Mouse (Mus musculus): ENCODE data around the gene Itgav.

Gene Itgav

DNA sequence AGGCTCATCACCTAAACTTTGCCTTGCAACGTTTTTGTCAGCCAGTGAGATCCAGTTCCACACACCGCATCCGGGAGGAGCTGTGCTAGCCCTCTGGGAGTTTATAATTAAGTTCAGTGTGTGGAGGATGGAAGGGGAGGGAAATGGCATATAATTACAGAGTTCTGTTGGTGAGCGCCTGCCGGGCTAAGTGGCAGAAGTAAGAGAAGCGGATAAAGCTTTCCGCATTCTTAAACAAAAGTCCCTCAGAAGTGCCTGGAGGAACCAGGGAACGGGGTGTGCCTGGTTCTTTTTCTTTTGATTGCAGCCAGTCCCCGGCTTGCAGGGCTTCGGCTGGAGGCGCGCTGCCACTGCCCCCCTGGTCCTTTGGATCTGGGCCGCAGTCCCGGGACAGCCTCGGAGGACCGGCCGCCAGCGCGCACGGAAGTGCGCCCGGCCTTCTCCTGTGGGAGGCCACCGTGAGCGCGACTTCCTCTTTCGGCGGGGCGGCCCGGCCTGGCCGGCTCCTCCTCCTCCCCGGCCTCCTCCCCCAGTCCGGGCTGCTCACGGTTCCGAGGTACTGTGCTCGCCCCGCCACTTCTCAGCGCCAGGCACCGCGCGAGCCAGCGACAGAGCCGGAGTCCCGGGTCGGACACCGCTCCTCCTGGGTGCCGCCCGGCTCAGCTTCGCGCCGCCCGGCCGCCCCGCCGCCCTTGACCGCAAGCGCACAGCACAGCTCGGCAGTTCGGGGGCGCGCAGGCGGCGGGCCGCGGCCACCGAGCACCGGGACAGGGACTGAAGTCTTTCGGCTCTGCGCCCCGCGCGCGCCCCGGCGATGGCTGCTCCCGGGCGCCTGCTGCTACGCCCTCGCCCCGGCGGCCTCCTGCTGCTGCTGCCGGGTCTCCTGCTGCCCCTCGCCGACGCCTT, at the start of gene Itgav:
Gene Itgav (plus strand): TSS at position 477 of the 906 bp plus-strand sequence.
- DNase-seq (ENCODE audit: low read depth in 2 of 2, low spot score in 2 of 2), result peak; percentile 75 to 79

DNA sequence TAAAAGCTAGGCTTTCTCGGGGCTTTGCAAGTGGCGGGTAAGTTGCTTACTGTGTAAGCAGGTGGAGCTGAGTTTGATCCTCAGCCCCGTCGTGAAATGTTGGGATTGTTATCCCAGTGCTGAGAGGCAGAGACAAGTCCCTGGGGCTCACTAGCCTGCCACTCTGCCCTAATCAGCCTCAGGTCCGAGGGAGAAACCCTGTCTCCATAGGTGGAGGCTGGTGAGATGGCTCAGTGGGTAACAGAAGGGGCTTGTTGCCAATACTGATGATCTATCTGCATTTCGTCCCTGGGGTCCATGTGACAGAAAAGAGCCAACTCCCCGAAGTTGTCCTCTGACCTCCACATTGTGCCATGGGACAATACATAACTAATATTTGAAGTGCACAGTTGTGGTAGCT, 49.8 kb upstream of the Itgav start:
- DNase-seq (ENCODE audit: low read depth in 2 of 2, low spot score in 2 of 2), result no peak

DNA sequence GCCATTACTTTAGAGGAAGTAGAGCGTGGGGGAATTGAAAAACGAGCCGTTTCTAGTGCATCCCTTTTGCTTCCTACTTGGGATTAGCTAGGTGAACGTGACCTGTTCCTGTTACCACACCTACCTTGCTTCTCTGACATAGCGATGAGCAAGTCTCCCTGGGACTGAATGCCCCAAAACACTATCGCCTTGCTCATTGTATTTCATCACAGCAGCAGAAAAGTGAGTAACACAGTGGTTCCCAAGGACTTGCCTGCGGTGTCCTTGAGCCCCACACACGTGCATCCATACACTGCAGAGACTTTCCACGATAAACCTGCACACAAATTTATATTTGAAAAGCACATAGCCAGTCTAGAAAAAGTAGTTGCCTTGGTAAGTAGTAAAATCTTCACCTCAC, 49.3 kb upstream of the Itgav start:
- no peak for DNase-seq (ENCODE audit: low read depth in 2 of 2, low spot score in 2 of 2)

- DNase-seq (ENCODE audit: low read depth in 2 of 2, low spot score in 2 of 2), result no peak
Measured at GRCm38 (mm10) chr2:83675681-83676080, 48.5 kb upstream of the Itgav start.

DNA sequence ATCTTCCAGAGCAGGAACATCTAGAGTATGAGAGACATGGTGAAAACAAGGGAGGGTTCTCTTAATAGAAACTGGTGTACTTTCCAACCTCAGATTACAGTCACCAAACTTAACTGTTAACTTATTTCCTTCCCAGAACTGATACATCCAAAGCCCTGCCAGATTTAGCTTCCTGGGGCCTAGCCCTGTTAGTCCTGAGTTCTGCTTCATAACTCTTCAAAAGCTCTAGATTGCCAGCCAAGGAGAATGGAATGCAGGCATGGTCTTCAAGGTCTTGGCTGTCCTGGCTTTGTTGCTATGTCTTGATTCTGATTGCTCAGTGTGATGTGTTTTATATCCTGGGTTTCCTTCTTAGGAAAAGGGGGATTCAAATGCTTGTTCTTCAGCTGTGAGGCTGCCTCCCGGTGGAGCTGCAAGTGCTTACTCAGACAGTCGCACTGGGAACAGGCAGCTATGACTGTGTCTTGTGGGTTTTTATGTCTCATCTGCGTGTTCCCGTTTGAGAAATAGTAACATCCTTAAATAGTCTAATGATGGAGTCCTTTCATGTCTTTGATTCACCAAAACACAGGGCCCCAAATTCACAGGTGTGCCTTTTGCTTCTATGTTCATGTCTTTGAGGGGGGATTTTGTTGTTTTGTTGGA, 47.8 kb upstream of the Itgav start:
- no peak for DNase-seq (ENCODE audit: low read depth in 2 of 2, low spot score in 2 of 2)

DNA sequence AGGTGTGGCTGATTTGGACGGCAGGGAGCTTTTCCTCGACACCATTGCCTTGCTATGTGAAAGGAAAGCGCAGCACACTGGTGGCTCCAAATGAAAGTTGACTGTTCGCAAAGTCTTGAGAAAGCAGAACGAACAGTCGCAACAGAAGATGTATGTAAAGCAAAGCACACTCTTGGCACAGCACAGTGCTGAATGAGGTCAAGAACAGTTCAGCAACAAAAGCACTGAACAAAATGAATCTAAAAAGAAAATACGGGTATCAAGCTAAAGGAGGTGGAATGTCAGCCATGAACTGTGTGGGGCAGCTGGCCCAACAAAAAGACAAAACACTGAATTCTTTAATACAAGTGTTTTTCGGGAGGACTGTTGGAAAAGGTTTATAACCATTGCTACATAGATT, 42.9 kb upstream of the Itgav start:
- DNase-seq (ENCODE audit: low read depth in 2 of 2, low spot score in 2 of 2), result no peak

GRCm38 (mm10) chr2:83681785-83682184, 42.4 kb upstream of the Itgav start:
- no peak for DNase-seq (ENCODE audit: low read depth in 2 of 2, low spot score in 2 of 2)

DNA sequence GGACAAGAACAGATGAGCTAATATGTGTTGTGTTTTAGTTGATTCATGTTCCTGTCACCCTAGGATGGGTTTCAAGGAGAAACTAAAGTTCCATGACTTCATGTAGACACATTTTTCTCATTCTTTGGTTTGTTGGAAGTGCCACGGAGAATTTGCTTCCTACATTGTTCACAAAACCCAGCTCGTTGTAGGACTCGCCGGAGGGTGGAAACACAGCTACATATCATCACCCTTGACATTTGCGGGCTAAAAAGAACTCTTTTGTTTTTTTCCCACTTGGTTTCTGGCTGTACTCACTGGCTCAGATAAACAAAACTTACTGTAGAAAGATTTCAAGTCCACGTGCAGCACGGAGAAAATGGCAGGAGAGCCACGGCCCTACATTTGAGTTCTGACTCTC, 41.9 kb upstream of the Itgav start:
- no peak for DNase-seq (ENCODE audit: low read depth in 2 of 2, low spot score in 2 of 2)

- no peak for DNase-seq (ENCODE audit: low read depth in 2 of 2, low spot score in 2 of 2)
Measured at GRCm38 (mm10) chr2:83683731-83684519, 40.3 kb upstream of the Itgav start.

DNA sequence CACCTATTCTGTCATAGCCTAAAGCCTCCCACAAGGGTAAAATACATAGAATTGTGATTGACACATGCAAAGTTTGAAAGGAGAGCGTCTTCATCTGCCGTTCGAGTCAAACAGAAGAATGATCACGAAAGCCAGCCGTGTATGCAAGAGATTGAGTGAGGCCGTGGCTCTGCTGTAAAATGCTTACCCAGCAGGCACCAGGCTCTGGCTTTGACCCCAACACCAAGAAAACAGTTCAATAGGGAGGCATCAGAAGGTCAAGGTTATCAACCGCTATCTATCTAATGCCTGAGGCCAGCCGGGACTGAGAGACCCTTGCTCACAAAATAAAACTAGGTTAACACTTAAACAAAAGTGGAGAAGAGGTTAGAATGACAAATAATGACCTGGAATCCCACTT, 39.5 kb upstream of the Itgav start:
- DNase-seq (ENCODE audit: low read depth in 2 of 2, low spot score in 2 of 2), result no peak

GRCm38 (mm10) chr2:83690372-83690771, 33.8 kb upstream of the Itgav start:
- no peak for DNase-seq (ENCODE audit: low read depth in 2 of 2, low spot score in 2 of 2)

DNA sequence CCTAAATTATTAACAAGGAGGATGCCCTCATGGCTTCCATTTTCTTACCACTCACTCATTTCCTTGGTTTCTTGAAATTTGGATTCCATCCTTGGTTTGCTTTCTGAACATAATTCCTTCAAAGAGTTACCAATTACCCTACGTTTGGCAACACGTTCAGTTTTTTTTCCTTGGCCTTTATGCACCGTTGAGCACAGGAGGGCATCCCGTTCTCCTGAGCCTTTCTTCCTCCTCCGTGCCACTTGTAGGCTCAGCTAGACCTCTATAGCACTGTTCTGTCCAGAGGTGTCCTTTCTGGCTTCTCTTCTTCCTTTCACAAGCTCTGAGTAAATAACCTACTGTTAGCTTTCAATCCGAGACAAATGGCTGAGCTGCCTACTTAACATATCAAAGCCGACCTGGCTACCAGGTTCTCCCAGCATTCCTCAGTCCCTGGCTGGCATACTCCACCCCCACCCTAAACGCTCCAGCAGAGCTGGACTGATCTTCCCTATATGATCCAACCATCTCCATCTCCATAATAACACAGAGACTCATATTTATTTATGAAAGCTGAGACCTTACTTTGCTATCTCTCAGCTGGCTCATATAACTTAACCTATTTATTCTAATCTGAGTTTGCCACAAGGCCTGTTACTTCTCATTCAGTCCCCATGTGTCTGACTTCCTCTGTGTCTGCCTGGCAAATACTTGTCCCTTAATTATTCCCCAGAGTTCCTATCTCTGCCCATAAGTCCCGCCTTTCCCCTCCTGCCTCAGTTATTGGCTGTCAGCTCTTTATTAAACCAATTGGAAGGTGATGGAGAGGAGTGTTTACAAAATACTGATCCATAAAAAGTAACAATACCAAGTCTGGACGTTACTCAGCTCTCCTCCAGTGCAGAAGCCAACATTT, 31.3 kb upstream of the Itgav start:
- DNase-seq (ENCODE audit: low read depth in 2 of 2, low spot score in 2 of 2), result no peak

DNA sequence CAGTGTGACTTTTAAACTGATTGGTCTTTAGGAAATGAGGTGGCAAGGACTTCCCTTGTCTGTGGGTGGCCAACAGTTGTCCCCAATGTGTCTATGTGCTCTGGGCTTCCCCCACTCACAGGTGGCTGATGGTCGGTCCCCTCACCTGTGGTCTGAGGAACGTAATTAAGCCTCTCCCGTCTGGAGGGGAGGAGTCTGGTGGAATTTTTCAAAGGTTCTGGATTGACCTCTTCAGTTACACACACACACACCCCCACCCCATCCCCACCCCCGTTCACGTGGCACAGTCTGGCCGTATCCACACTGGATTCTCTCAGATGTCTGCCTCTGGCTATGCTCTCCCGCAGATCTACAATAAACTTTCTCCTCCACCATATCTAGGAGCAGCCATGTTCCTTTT, 30.1 kb upstream of the Itgav start:
- DNase-seq (ENCODE audit: low read depth in 2 of 2, low spot score in 2 of 2), result no peak

- DNase-seq (ENCODE audit: low read depth in 2 of 2, low spot score in 2 of 2), result no peak
Measured at GRCm38 (mm10) chr2:83695345-83696247, 28.6 kb upstream of the Itgav start.

DNA sequence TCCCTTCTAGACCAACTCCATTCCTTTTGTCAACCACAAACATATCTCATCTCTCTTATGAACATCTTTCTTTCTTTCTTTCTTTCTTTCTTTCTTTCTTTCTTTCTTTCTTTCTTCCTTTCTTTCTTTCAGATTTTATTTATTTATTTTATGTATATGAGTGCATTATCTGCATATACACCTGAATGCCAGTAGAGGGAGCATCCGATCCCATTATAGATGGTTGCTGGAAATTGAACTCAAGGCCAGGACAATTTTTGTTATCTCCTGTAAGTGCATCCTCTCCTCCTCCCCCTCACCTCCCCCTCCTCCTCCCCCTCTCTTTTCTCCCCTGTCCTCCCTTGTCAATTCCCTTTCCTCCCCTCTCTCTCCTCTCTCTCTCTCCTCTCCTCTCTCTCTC, 25.7 kb upstream of the Itgav start:
- no peak for DNase-seq (ENCODE audit: low read depth in 2 of 2, low spot score in 2 of 2)

- no peak for DNase-seq (ENCODE audit: low read depth in 2 of 2, low spot score in 2 of 2)
Measured at GRCm38 (mm10) chr2:83699324-83699723, 24.9 kb upstream of the Itgav start.

DNA sequence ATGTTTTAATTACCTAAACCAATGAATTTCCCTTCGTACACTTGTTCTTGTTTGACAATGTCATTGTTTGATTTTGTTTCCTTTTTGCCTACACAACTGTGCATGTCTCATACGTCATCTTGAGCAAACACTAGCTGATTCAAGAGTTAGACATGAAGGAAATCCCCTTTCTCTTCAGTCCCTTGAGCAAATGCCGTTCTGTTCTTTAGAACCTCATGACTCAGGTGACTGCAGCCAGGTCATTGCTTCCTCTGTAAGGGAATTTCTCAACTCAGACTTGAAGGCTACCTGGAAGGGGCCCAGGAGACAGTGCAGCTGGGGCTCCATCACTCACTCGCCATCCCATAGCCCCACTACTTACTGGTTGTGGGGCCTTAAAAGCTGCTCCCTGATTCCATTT, 23.5 kb upstream of the Itgav start:
- DNase-seq (ENCODE audit: low read depth in 2 of 2, low spot score in 2 of 2), result no peak

DNA sequence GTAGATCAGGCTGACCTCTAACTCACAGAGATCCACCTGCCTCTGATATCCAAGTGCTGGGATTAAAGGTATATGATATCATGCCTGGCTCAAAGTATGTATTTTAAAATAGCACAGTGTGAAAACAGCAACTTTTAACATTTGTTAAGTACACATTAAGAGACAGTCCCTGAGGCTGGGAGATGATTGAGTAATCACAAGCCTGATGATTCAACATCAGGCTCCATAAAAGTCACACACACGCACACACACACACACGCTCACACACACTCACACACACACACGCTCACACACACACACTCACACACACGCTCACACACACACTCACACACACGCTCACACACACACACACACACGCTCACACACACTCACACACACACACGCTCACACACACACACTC, 21.8 kb upstream of the Itgav start:
- no peak for DNase-seq (ENCODE audit: low read depth in 2 of 2, low spot score in 2 of 2)

DNA sequence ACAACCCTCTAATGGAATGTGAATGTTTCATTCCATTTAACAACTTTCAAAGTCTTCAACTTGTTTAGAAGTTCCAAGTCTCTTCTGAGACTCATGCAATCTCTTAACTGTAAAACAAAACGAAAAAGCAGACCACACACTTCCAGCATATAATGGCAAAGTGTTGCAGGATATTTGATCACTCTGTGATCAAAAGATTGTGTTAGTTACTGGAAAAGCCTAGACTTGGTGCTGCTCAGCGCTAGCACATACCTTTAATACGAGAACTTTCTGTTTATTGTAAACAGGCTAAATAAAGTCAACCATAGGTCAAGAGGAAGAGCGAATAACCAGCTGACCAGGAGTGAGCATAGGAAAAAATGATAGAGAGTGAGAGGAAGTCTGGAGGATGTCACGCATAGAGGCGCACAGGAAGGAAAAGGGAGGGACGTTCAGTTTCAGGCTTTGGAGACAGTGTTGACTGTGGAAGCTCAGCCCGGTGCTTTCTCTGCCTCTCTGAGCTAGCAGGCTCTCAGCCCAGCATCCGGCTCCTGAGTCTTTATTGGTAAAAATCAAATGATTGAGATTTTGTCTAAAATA, 18.5 kb upstream of the Itgav start:
- DNase-seq (ENCODE audit: low read depth in 2 of 2, low spot score in 2 of 2), result no peak
